Mouse (Mus musculus) liver, postnatal 0 days (tissue): ENCODE results near the gene B4galt2. TPM values are rescaled to one million over a fixed set of nuclear protein-coding genes. Genes with fewer than 3 reads are reported as not detected.

ENCODE experiments used
- ATAC-seq: fragments of 200-750 bp; cut with Nextera tagmentation; 2 replicates; pipeline ENCODE4 v1.8.0; 2017; ENCODE audit warnings: mild to moderate bottlenecking, moderate library complexity
- DNase-seq: peaks from one replicate; pipeline ENCODE4 v3.0.0-alpha.2; 2016
- H3K27ac ChIP-seq: fragments of 300-500 bp; sonication (generic); 2 replicates; pipeline ENCODE4 v1.5.1; 2014; ENCODE audit warnings: antibody characterized with exemption, moderate library complexity, mild to moderate bottlenecking, low read depth
- H3K27me3 ChIP-seq: fragments of 300-500 bp; sonication (generic); 2 replicates; pipeline ENCODE4 v1.6.1; 2014; ENCODE audit warnings: low read length, control low read depth, mixed read lengths; ENCODE audit not compliant: insufficient read depth
- H3K36me3 ChIP-seq: fragments of 300-500 bp; sonication (generic); replicated peaks from 2 replicates; pipeline ENCODE4 v1.6.1; 2014; ENCODE audit warnings: mild to moderate bottlenecking, control low read depth, low read length, moderate library complexity, mixed read lengths; ENCODE audit not compliant: insufficient read depth
- H3K4me1 ChIP-seq: fragments of 300-500 bp; sonication (generic); 2 replicates; pipeline ENCODE4 v1.6.1; 2014; ENCODE audit warnings: antibody characterized with exemption, mild to moderate bottlenecking, control low read depth; ENCODE audit not compliant: insufficient read depth
- H3K4me2 ChIP-seq: fragments of 300-500 bp; sonication (generic); 2 replicates; pipeline ENCODE4 v1.6.1; 2014; ENCODE audit warnings: low read depth, mild to moderate bottlenecking, low read length, moderate library complexity, mixed read lengths
- H3K4me3 ChIP-seq: fragments of 300-500 bp; sonication (generic); 2 replicates; pipeline ENCODE4 v1.5.1; 2014; ENCODE audit warnings: low read depth, low read length
- H3K9ac ChIP-seq: fragments of 300-500 bp; sonication (generic); replicated peaks from 2 replicates; pipeline ENCODE4 v1.6.1; 2014; ENCODE audit warnings: mild to moderate bottlenecking, moderate library complexity
- H3K9me3 ChIP-seq: fragments of 300-500 bp; sonication (generic); 2 replicates; pipeline ENCODE4 v1.6.1; 2016; ENCODE audit warnings: mild to moderate bottlenecking, control low read depth, low read length, mixed read lengths
- CTCF ChIP-seq: sonication (generic); IDR thresholded peaks from 2 replicates; pipeline ENCODE4 v1.5.1; 2016; ENCODE audit warnings: antibody characterized with exemption, low read depth
- EP300 ChIP-seq: IDR thresholded peaks from 2 replicates; pipeline ENCODE4 v1.6.1; 2016; ENCODE audit warnings: antibody characterized with exemption, low read depth, mild to moderate bottlenecking
- WGBS: fragments of 180-500 bp; shearing (Covaris S2); extraction: QIAGEN DNeasy Blood & Tissue Kit; methylation state at CpG from one replicate; pipeline ENCODE4 v1.1.7; 2014; ENCODE audit not compliant: insufficient replicate concordance; 5-methylcytosine and 5-hydroxymethylcytosine counted together
- polyA plus RNA-seq: library from polyadenylated mRNA; unstranded; fragments of >200 nt; fragmentation: Nextera tagmentation; extraction: Ambion mirVana; gene quantifications from 2 replicates; pipeline ENCODE4 v1.2.1, GENCODE M21; 2015

The B4galt2 gene
- polyA plus RNA-seq, 1 experiment from 2014 or later, result 0.67 TPM

- DNase-seq (no peak), ATAC-seq (no peak)
- no peak overlapping the region for H3K4me3 ChIP-seq
- no peak overlapping the region for H3K4me2 ChIP-seq
- no peak for TF ChIP-seq EP300
- no peak for TF ChIP-seq CTCF
- H3K36me3 ChIP-seq, result peaks cover 35% of the 10 kb centered on the region
- H3K9ac ChIP-seq, result no peak overlapping the region
- H3K27me3 ChIP-seq, result peaks cover 12% of the 10 kb centered on the region; the same call in 1 of the 2 replicates
- H3K27ac ChIP-seq, result no peak overlapping the region
- 78% methylated on average over 9 of the region's 9 CpGs for WGBS
- no peaks in the 10 kb centered on the region for H3K9me3 ChIP-seq
- peaks cover 9% of the 10 kb centered on the region for H3K4me1 ChIP-seq
These were observed 14.0 kb downstream of the B4galt2 start for GRCm38 (mm10) chr4:117869317-117869716.

- Histone ChIP-seq H3K27ac (no peak overlapping the region), H3K4me1 (peaks cover 9% of the 10 kb centered on the region), H3K27me3 (peaks cover 12% of the 10 kb centered on the region; the same call in 1 of the 2 replicates), H3K36me3 (peaks cover 46% of the 10 kb centered on the region), H3K9me3 (no peaks in the 10 kb centered on the region), H3K9ac (no peak overlapping the region), H3K4me2 (peak overlapping the region; percentile 26; the same call in 1 of the 2 replicates), H3K4me3 (no peak overlapping the region)
- DNase-seq, result peak; percentile 78
- peak; percentile 44 for ATAC-seq
- 17% methylated on average over 24 of the region's 24 CpGs for WGBS
- peak; percentile 83 for TF ChIP-seq CTCF
- TF ChIP-seq EP300, result no peak
These were observed 15.5 kb downstream of the B4galt2 start for GRCm38 (mm10) chr4:117867823-117868222.

GRCm38 (mm10) chr4:117867000-117867399, 16.3 kb downstream of the B4galt2 start:
- Histone ChIP-seq H3K4me1 (peaks cover 5% of the 10 kb centered on the region), H3K9ac (no peak overlapping the region), H3K4me3 (no peak overlapping the region), H3K27ac (no peak overlapping the region), H3K36me3 (peaks cover 48% of the 10 kb centered on the region), H3K4me2 (no peak overlapping the region), H3K9me3 (no peaks in the 10 kb centered on the region), H3K27me3 (peaks cover 12% of the 10 kb centered on the region; the same call in 1 of the 2 replicates)
- 25% methylated on average over 6 of the region's 6 CpGs for WGBS
- TF ChIP-seq CTCF (no peak), EP300 (no peak)
- no peak for DNase-seq
- no peak for ATAC-seq

GRCm38 (mm10) chr4:117866083-117866482, 17.2 kb downstream of the B4galt2 start:
- no peak overlapping the region for H3K4me2 ChIP-seq
- H3K36me3 ChIP-seq, result peaks cover 56% of the 10 kb centered on the region
- no peak overlapping the region for H3K27ac ChIP-seq
- no peaks in the 10 kb centered on the region for H3K9me3 ChIP-seq
- no peak for TF ChIP-seq CTCF
- no peak for TF ChIP-seq EP300
- H3K4me1 ChIP-seq, result 0 out of 2 replicates have a peak, but pooled peaks cover 2% of the 10 kb centered on the region
- H3K4me3 ChIP-seq, result no peak overlapping the region
- DNase-seq (peak; percentile 58), ATAC-seq (no peak)
- H3K27me3 ChIP-seq, result peaks cover 12% of the 10 kb centered on the region; the same call in 1 of the 2 replicates
- 70% methylated on average over 9 of the region's 9 CpGs for whole genome bisulfite sequencing
- no peak overlapping the region for H3K9ac ChIP-seq

- ATAC-seq (no peak), DNase-seq (peak; percentile 55)
- WGBS, result 62% methylated on average over 4 of the region's 4 CpGs
- peaks cover 4% of the 10 kb centered on the region; the same call in 1 of the 2 replicates for H3K4me1 ChIP-seq
- peaks cover 67% of the 10 kb centered on the region for H3K36me3 ChIP-seq
- no peak overlapping the region for H3K4me3 ChIP-seq
- no peak overlapping the region for H3K27ac ChIP-seq
- H3K9me3 ChIP-seq, result no peaks in the 10 kb centered on the region
- no peak overlapping the region for H3K9ac ChIP-seq
- no peak overlapping the region for H3K4me2 ChIP-seq
- peaks cover 8% of the 10 kb centered on the region; the same call in 1 of the 2 replicates for H3K27me3 ChIP-seq
- TF ChIP-seq CTCF (no peak), EP300 (no peak)
These were observed 20.5 kb downstream of the B4galt2 start for GRCm38 (mm10) chr4:117862823-117863222.

- Histone ChIP-seq H3K4me3 (no peak overlapping the region), H3K27me3 (no peaks in the 10 kb centered on the region), H3K36me3 (peaks cover 70% of the 10 kb centered on the region), H3K27ac (no peak overlapping the region), H3K9me3 (no peaks in the 10 kb centered on the region), H3K4me2 (no peak overlapping the region), H3K4me1 (peaks cover 2% of the 10 kb centered on the region; the same call in 1 of the 2 replicates), H3K9ac (no peak overlapping the region)
- TF ChIP-seq CTCF (no peak), EP300 (no peak)
- DNase-seq (no peak), ATAC-seq (no peak)
- WGBS, result 89% methylated on average over 9 of the region's 9 CpGs
These were observed 22.7 kb downstream of the B4galt2 start for GRCm38 (mm10) chr4:117860570-117860969.
